Mouse (Mus musculus) lung, postnatal 10 days (tissue): Measurements from ENCODE around the gene Trappc6b.
A peak's percentile ranks its signal among the peaks of the same experiment; 100 is the strongest.
"Not testable (repeated sequence)": the region's sequence is repeated elsewhere in the genome, so short reads cannot be mapped to it uniquely, and the experiment has no call there.

Experiments used
- DNase-seq: peaks from one replicate; pipeline ENCODE4 v3.0.0; 2021

The Trappc6b gene

DNA sequence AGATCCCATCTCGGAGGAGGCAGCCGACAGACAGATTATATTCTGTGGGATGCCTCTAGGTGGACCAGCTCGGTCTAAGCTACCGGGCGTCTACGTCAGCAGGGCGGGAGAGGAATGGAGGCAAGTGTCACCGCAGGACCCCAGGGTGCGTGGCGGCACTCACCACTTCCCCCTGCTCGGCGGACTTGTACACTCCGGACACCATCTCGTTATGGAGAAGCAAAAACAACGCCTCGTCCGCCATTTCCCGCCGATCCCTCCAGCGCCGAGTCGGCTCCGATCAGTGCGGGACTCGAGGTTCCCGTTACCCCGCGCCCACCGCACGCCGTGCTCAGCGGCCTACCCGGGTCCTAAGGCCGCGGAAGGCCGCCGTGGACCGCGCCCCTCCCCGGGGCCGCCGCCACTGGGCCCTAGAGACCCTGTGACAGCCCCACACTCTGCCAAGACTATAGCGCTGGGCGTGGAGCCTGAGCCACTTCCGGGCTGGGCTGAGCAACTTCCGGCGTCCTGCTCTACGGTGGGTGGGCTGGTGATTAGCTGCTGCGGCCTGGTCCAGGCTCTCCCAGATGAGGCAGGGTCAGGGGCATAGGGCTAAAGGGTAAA lies at the start of gene Trappc6b:
Gene Trappc6b (minus strand): TSS at position 480 of the 603 bp plus-strand sequence.
- DNase-seq, result peak; percentile 90

DNA sequence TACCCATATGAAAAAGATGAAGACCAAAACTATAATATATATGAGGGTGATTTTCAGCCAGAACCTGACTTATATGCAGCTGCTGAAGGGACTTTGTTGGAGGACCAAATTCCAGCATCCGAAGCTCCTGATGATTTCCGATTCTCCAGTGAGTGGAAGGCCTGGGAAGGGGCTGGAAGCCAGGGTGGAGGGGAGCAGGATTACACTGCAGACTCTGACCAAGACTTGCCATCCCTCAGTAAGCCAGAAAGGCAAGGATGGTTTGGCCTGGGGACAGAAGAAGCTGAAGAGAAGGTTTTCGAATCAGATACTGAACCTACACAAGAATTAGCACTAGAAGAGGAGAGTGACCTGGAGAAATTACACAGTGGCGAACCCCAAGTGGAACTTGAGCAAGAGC lies 46.7 kb upstream of the Trappc6b start:
- no peak for DNase-seq

DNA sequence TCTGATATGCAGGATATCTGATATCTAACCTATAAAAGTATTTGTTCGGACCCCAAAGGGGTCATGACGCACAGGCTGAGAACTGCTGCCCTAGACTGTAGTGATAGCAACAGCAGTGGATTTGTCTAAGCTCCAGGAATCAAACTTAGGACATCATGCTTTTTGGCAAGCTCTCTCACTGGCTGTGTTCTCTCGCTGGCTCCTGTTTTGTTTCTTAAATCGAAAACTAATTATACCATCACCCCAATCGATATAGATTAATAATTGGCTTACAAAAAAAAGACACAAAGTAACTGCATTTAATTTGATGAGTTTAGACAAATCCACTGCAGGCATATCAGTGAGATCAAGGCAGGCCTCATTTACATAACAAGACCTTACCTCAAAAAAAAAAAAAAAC lies 45.2 kb upstream of the Trappc6b start:
- no peak for DNase-seq

DNA sequence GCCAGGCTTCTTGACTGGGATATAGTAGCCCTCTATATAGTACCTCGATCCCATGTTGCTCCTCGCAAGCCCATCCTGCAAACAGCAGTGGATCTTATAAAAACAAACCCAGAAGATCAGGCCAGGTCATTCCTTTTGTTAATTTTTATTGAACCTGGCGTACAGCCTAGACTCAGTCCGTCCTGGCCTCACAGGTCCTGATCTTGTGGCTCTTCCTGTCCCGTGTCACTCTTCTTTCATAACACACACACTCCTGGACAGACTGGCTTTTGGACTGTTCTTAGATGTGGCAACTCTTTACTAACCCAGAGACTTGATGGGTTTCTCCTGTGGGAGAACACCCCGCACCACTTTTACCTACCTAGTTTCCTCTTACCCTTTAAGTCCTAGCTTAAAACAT lies 44.6 kb upstream of the Trappc6b start:
- DNase-seq, result no peak

DNA sequence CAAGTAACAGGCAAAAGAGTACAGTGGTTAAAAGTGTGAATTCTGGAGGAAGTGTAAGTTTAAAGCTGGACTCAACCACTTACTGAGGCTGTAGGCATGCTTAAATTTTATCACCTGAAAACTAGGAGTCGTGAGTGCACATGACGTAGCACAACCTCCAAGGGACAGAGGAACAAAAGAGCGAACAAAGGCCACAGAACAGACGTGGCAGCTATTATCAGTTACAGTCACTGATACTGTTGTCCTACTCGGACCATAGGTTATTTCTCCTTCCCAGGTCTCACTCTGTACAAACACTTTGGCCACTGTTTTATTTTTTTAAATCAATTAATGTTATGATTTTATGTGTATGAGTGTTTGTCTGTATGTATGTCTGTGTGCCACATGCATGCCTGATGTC lies 43.5 kb upstream of the Trappc6b start:
- no peak for DNase-seq

DNA sequence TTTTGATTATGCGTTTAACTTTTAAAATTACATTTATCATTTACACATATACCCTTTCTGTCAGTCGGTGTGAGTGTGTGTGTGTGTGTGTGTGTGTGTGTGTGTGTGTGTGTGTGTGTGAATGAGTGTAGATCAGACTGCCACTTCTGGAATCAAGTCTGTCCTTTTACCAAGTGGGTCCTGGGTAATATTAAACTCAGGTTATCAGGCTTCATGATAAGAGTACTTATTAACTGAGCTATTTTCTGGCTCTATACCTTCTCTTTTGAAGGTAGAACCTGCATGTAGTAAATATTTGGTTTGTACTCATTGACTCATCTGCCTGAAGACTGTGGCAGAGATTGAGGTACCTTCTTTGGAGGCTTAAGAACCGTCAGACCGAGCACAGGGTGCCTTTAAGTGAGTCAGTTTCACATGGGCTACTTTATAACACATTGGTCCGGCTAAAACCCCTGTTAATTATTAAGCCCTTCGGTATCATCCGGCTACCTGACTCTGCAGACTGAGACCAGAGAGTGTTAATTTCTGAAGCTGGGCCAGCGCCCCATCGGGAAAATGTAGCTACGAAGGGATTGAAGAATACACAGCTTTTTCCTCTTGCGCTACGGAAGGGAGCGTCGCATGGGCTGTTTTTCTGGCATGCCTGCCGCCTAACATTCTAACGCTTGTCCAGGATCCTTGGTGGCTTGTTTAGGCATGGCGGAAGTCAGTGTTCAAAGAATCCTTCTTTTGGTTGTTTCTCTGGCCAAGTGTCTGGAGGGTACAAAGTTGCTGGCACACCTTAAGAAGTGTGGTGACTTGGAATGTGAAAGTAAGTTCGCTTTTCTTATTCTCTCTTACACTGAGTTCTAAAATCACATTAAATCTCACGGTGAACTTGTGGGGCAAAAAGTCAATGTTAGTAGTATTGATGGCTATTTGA lies 34.1 kb upstream of the Trappc6b start, which contains the start of gene Mia2:
Gene Mia2 (plus strand): TSS at position 696 of the 922 bp plus-strand sequence.
- DNase-seq, result peak; percentile 1

DNA sequence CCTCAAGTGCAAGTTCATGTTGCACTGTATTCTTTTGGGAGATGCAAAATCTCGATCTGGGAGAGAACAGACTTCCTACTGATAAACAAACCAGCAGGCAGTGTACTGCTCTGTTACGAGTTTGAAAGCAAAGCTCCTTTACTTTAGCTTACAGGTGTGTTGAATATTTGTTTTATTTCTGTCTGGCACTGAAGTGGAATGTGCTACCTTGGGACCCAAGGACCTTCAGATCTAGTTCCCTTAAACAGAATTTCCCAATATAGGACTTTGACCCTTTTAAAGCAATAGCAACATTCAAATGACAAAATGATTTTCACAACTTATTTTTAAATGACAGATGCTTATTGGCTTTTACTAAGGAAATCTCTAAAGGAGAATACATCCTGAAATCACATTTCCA lies 32.3 kb upstream of the Trappc6b start:
- DNase-seq, result no peak

DNA sequence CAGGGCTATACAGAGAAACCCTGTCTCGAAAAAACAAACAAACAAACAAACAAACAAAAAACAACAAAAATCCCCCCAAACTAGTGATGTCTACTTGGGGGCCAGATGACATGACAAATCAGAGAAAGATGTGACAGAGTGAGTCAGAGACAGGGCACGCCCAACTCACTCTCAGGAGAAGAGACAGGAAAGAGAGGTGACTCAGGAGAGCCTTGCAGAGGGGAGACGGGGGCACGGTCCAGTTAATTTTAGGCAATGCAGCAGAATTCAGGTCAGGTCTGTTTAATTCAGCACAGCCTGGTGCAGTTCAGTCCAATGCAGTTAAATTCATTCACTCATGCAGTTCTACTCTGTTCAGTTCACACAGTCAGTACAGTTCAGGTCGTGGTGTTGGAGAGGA lies 24.9 kb upstream of the Trappc6b start:
- DNase-seq, result no peak

DNA sequence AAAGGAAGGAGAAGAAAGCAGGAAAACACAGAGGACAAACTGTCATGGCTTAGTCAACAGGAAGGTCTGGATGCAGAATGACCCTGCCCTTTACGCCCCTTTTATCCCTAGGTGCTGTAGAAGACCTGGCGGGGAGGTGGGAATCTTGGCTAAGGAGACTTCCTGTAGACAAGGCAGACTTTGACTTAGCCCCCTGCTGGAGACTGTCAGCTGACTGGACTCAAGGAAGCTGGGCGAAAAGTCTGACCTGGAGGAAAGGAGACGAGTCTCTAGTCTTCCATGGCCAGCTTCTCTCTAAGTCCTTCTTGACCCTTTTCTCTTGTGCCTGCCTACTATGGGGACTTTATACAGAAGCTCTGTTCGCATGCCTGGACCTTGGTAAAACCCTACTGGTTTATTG lies 23.2 kb upstream of the Trappc6b start:
- no peak for DNase-seq

DNA sequence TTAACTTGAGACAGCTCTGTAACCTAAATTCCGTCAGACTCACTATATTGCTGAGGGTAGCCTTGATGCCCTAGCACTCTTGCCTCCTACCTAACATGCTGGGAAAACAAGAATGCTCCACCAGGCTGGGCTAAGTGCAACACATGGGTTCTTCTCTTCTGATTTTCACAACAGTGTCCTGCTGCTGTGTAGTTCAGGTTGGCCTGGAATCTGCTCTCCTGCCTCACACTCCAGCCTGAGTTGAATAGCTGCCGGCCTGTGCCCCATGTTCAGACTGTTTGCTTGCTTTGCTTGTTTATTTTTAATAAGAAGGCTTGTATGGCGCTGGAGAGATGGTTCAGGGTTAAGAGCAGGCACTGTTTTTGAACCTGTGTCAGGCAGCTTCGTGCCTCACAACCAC lies 19.2 kb upstream of the Trappc6b start:
- DNase-seq, result no peak

DNA sequence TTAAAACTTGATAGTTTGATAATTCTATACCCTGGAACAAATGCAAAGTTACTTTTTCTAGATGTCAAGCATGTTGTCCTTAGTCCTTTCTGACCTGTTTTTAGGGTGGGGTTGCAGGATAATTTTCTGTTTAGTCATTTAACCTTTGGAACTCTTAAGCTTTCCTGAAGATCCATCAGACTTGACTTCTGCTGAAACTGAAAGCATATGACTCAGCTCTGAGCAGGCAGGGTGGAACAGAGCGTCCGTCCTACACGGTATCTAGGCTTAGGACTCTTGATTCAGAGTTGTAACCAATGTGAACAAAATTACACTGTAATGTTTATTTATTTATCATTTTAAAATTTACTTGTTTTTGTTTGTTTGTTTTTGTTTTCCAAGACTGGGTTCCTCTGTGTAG lies 16.6 kb upstream of the Trappc6b start:
- DNase-seq, result no peak

DNA sequence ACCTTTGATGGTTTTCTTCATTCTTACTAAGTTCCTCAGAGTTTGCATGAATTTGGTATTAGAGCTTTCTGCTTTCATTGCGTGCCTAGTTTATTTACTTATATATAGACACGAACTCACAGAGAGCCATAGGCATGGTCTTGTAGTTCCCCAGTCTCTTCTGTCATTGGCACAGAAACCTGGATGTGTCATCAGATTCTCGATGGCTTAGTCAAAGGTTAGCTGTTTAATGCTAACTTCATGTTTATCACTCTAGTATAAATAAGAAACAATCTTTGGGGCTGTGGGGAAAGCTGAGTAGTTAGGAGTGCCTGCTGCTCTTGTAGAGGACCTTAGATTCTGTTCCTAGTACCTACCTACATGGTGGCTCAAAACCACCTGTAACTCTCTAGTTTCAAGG lies 15.7 kb upstream of the Trappc6b start:
- no peak for DNase-seq

DNA sequence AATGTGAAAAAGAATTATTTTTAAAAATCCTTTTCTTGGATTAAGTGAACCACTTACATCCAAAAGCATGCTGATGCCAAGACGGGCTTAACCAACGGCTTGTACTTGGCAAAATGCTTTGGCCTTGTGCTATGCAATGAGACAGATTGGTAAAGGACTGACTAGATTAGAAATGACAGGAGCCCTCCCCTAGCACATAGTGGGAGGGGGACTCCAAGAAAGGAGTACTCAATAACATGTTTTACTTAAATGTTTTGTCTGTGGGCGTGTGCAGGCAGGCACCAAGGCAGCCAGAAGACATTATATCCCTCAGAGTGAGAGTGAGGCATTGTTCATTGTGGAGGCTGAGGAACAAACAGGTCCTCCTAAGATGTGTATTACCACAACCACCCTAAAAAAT lies 12.8 kb upstream of the Trappc6b start:
- DNase-seq, result no peak

DNA sequence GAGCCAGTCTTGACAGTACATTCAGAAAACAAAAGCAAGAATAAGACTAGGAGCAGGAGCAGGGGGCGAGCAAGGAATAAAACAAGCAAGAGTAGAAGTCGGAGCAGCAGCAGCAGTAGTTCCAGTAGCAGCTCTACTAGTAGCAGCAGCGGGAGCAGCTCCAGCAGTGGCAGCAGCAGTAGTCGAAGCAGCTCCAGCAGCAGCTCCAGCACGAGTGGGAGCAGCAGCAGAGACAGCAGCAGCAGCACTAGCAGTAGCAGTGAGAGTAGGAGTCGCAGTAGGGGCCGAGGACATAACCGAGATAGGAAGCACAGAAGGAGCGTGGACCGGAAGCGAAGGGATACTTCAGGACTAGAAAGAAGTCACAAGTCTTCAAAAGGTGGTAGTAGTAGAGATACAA lies 11.0 kb upstream of the Trappc6b start:
- DNase-seq, result no peak

DNA sequence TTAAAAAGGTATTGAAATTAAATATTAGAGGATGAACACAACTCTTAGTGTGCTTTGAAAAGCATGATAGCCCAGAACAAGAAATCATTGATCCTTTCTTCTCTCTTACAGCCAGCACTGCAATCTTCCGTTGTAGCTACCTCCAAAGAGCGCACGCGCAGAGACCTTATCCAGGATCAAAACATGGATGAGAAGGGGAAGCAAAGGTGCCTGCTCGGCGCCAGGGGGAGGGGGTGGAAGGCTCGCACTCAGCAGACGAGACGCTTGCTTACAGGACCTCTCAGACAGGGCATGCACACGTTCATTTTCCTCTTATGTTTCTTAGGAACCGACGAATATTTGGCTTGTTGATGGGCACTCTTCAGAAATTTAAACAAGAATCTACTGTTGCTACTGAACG lies 7.5 kb upstream of the Trappc6b start:
- no peak for DNase-seq

DNA sequence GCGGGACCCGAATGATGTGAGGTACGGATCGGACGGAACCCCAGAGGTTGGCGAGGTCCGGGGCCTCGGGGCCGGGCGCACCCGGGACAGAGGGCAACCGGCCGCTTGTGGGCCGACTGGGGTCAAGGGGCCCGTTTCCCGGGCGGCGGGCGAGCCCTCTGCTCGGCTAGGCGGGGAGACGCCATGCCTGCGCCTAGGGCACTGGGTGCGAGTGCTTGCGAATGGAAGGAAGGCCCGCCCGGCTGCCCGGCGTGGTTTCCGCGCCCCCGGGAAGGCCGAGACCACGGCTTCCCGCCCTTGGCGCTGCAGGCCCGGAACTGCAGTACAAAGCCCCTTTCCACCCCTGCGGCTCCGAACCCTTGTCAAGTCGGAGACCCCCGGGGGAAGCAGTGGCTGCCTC lies 5.8 kb upstream of the Trappc6b start:
- DNase-seq, result peak; percentile 50

DNA sequence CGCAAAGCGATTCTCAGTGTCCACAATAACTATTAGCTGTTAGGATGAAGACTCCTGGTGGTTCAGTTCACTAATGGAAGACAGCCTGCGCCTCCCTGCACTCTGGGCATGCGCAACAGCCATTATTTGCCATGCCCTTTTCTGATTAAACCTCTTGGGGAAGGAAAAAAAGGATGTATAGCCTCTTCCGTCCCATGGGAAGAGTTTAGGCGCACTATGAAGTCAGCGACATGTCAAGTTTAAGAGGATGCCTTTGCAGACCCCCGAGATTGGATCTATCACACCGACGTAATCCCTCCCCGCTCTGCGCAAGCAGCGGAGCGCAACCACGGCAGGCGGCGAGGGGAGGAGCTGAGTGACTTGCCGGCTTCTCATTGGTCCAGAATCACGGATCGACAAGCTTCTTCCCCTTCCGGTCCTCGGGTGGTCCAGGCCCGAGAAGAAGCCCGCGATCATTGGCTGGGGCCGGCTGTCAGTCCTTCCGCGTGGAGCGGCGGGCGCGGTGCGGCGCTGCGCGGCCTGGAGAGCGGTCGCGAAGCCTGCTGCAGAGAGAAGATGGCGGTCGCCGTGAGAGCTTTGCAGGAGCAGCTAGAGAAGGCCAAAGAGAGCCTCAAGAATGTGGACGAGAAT lies 5.3 kb upstream of the Trappc6b start, which contains the start of gene Pnn:
Gene Pnn (plus strand): TSS at position 437 of the 630 bp plus-strand sequence.
- peak; percentile 99 for DNase-seq

DNA sequence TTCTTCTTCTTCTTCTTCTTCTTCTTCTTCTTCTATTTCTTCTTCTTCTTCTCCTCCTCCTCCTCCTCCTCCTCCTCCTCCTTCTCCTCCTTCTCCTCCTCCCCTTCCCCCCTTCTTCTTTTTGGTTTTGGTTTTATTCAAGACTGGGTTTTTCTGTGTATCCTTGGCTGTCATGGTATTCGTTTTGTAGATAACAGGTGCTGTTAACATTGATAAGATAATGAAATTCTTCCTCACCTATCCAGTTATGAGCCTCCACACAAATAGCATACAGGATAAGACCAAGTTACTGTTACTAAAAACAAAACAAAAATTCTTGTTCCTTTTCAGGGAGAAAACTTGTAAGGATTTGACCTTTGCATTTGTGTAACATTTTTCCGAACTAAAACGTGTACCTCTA lies 4.5 kb upstream of the Trappc6b start:
- no peak for DNase-seq

DNA sequence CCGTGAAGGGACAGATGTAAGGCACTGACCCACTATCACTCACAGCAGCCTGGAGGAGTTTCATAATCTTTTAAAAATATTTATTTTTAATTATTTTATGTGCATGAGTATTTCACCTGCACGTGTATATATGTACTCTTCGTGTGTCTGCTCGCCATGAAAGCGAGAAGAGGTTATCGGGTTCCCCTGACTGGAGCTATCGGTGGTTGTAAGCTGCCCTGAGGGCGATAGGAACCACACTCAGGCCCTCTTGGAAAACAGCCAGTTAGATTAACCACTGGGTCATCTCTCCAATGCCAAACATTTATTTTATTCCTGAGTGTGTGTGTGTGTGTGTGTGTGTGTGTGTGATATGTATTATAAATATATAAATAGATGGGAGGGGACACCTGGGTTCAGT lies 3.6 kb upstream of the Trappc6b start:
- no peak for DNase-seq

DNA sequence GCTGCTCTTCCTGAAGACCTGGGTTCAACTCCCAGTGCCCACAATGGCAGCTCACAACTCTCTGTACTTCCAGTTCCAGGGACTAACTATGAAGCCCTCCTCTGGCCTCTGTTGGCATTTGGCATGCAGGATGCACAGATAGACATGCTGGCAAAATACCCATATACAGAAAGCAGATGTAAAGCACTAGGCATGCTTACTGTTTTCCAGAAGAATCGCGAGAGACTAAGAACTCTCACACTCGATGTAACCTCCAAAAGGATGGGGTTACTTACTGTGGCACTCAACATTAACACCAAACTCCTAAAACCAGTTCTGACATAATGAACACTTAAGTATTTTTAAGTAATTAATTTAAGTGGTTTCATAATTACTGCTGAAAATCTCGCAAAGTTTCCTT lies 950 bp downstream of the Trappc6b start:
- no peak for DNase-seq

DNA sequence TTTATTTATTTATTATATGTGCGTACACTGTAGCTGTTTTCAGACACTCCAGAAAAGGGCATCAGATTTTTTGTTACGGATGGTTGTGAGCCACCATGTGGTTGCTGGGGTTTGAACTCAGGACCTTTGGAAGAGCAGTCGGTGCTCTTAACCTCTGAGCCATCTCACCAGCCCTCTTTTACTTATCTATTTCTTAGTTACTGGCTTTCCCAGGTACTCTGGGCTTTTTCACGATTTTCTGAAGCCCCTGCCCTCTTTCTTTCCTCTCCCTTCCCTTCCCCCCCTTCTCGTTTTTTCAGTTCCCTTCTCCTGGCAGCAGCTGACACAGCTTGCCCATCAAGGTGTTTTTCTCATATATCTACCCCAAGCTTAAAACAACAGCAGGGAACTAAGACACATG lies 3.0 kb downstream of the Trappc6b start:
- not testable (repeated sequence) for DNase-seq

DNA sequence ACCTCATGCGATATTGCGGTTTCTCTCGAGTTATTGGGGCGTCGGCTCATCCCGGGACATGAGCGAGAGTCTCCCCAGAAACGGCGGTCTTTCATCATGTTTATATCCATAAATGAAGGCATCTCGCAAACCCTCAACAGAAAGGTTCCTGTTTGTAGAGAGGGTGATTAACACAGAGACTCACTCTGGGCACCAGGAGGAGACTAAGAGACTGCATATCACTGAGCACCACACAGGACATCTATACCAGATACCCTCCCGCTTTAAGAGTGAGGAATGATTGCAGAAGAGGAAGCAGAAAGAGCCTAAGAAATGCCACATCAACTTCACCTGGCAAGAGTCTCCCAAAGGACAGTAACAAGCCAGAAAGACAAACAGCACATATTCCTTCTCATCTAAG lies 5.0 kb downstream of the Trappc6b start:
- DNase-seq, result no peak

DNA sequence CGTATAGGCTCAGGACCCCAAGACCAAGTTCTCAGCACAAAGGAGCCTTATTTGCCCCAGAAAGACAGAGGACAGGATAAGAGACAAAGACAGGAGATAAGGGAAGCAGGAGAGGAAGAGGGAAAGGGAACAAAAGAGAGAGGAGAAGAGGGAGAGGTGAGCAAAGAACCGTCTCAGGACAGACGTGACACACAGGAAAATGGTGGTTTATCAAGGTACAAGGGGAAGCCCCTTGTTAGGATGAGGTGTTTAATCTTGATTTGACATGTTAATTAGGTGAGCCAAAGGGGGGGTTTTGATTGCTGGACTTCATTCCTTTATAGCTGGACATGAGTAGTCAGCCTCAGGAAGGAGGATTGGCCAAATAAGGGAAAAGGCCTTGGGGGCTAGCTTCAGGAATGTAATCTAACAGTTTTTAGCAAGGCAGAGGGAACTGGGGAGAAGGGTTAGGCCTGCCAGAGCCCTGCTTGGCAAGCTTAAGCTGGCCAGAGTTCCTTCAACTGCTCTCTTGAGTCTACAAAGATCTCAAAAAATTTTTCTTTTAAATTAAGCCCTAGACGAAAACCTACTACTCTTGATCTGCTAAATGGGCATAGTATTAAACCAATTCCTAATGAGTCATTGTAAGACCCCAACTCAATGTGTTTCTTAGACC lies 5.9 kb downstream of the Trappc6b start:
- DNase-seq, result peak; percentile 14
